Mouse (Mus musculus): ENCODE measurements at regions not wholly inside any gene's neighbourhood (a gene's known extent, or its start where the extent isn't known, plus 50 kb on each side); places are given as distances from the start of the nearest gene placed in this dataset.

- no peak for TF ChIP-seq CTCF (IDR thresholded peaks at IDR 0.05; ENCODE audit: low read depth)
- no peak for TF ChIP-seq EP300 (IDR thresholded peaks at IDR 0.05; ENCODE audit: low read depth)
Observed at GRCm38 (mm10) chr2:128468323-128468722, 122.7 kb upstream of the Spdye4c start.

Data from liver, embryonic 14.5 days (tissue).